Comparison of ENCODE assay signal across 8 mouse cellular contexts in genomic region chr3:152477796-152478527, GRCm38 (mm10).
A peak's percentile ranks its signal among the peaks of the same experiment; 100 is the strongest.
DNase-seq lines count a peak whose midpoint lies in the region; ATAC-seq and TF ChIP-seq lines count a peak whose summit lies in the region.

No protein-coding gene starts in this region.

- TF ChIP-seq POLR2A in limb, embryonic 14.5 days (IDR thresholded peaks at IDR 0.05; ENCODE audit: borderline replicate concordance, extremely low read depth, insufficient read depth, insufficient read length): no peak

- no peaks in the 10 kb centered on the region for H3K9me3 ChIP-seq in limb, embryonic 14.5 days (ENCODE audit: control insufficient read depth, low read length)
- H3K9me3 ChIP-seq in midbrain, embryonic 14.5 days (ENCODE audit: control insufficient read depth, low read length): no peaks in the 10 kb centered on the region

- H3K27ac ChIP-seq in limb, embryonic 14.5 days (replicated peaks; ENCODE audit: low read depth, low read length): 0 out of 2 replicates have a peak overlapping the region, but pooled peaks have one; percentile 20
- H3K27ac ChIP-seq in midbrain, embryonic 14.5 days (replicated peaks; ENCODE audit: low read depth, low read length): no peak overlapping the region

- peaks cover 8% of the 10 kb centered on the region; the same call in 1 of the 2 replicates for H3K4me1 ChIP-seq in limb, embryonic 14.5 days (ENCODE audit: control insufficient read depth, insufficient read depth, low read length)
- peaks cover 7% of the 10 kb centered on the region; the same call in 1 of the 2 replicates for H3K4me1 ChIP-seq in midbrain, embryonic 14.5 days (ENCODE audit: control insufficient read depth, insufficient read depth, low read length)

- peak overlapping the region; percentile 66 for H3K4me2 ChIP-seq in limb, embryonic 14.5 days (replicated peaks; ENCODE audit: low read depth, low read length, severe bottlenecking)
- peak overlapping the region; percentile 51 for H3K4me2 ChIP-seq in midbrain, embryonic 14.5 days (ENCODE audit: low read length)

- H3K9ac ChIP-seq in limb, embryonic 14.5 days (ENCODE audit: low read depth, low read length, severe bottlenecking): peak overlapping the region; percentile 29
- H3K9ac ChIP-seq in midbrain, embryonic 14.5 days (replicated peaks; ENCODE audit: low read length): peak overlapping the region; percentile 9; the same call in 1 of the 2 replicates

- 3% methylated on average over 23 of the region's 23 CpGs for WGBS in limb, embryonic 14.5 days
- WGBS in midbrain, embryonic 14.5 days: 5% methylated on average over 23 of the region's 23 CpGs

- peak; percentile 64 to 68 for DNase-seq in urinary bladder, adult 18-20 months (ENCODE audit: low spot score in 2 of 2)
- DNase-seq in urinary bladder, postnatal 10 days (ENCODE audit: low spot score): no peak
- peak; percentile 79 for DNase-seq in embryo, embryonic 11 days
- peak; percentile 77 to 85 for DNase-seq in heart, adult 18-20 months
- DNase-seq in kidney, adult 11 months: peak; percentile 79
- peak; percentile 69 for DNase-seq in limb, embryonic 14.5 days (ENCODE audit: low spot score)
- peak; percentile 72 for DNase-seq in midbrain, embryonic 14.5 days
- peak; percentile 57 to 77 for DNase-seq in spleen, postnatal 10 days (ENCODE audit: low spot score in 2 of 2)

- H3K4me3 ChIP-seq in limb, embryonic 14.5 days (replicated peaks; ENCODE audit: low read length): peak overlapping the region; percentile 36
- H3K4me3 ChIP-seq in midbrain, embryonic 14.5 days (replicated peaks; ENCODE audit: low read depth, low read length): peak overlapping the region; percentile 20

- no peaks in the 10 kb centered on the region for H3K36me3 ChIP-seq in limb, embryonic 14.5 days (ENCODE audit: control insufficient read depth, insufficient read depth, low read length)
- H3K36me3 ChIP-seq in midbrain, embryonic 14.5 days (ENCODE audit: control insufficient read depth, insufficient read depth, low read length): no peaks in the 10 kb centered on the region

- ATAC-seq in limb, embryonic 14.5 days (ENCODE audit: low FRiP score, low read depth): peak; percentile 72
- peak; percentile 54 for ATAC-seq in midbrain, embryonic 14.5 days (ENCODE audit: low FRiP score, low TSS enrichment)

- no peaks in the 10 kb centered on the region for H3K27me3 ChIP-seq in limb, embryonic 14.5 days (ENCODE audit: control insufficient read depth, insufficient read depth, low read length)
- H3K27me3 ChIP-seq in midbrain, embryonic 14.5 days (ENCODE audit: control insufficient read depth, insufficient read depth, low read length): no peaks in the 10 kb centered on the region
